Mouse (Mus musculus) cerebellum, adult 11 months (tissue): Measurements from ENCODE around the gene Ccnk.
A peak's percentile ranks its signal among the peaks of the same experiment; 100 is the strongest.

Experiments
- DNase-seq: peaks from one replicate; pipeline ENCODE4 v3.0.0; 2022

The Ccnk gene

DNA sequence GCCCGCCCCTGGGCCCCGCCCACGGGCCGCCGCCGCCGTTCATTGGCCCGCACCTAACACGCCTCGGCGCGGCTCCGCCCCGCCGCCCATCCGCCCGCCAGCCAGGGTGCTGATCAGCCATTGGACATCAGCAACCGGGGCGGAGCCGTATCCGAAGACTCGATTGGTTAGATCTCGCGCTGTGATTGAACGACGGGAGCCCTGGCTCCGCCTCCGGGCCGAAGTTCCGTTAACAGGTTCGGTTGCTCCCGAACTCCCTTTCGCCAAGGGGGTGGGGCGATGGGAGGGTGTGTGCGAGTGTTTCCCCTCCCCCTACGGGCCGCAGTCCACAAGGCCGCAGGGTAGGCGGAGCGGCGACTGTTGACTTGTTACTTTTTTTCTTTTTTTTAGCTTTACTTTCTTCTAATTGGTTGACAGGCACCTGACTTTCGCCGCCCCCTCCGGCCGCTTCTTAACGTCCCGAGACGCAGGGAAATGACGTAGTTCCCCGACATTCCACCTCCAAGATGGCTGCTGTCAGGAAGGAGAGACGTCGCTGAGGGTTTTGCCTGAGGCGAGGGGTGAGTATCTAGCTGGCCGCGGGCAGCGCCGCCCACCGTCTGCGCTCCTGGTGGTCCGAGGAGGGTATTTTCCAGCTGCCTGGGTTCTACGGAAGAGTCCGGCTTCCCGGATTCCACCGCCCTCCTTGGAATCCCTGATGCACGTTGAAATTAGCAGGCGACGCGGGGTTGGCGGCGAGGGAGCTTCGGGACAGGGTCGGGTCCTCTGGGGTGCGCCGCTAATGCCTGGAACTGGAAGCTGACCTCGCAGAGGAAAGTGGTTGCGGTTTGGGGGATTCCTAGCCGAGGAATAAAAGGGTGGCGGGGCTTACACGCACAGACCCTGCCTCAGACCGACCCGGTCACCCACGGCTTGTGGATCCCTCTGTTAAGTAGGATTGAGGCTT, at the start of gene Ccnk:
Gene Ccnk (plus strand): TSS at position 259 of the 946 bp plus-strand sequence.
- peak; percentile 99 for DNase-seq

DNA sequence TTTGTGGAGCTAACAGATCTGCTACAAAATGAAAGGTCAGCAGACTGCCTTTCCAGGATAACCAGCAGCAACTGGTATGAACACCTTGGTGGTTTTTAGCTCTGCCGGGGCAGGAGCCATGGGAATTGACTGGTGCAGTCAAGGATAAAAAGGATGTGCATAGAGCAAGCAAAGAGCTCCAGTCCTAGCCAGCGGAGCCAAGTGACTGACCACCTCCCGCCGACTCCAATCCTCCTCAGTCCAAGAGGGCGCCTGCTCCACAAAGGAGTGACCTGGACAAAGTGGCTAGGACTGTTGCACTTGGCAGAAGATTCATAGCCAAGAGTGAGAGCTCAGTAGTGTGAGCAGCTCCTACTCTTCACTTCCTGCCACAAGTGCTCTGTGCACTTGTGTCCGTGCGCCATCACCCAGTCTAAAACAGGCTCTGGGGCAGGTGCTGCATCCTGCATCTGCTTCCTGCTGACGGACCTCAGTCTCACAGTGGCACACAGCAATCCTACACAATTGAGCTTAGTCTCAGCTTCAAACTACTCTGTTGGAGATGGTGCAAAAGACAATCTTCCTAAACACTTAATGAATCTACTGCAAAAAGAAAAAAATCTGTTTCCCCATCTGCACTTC, 46.8 kb upstream of the Ccnk start:
- DNase-seq, result no peak

DNA sequence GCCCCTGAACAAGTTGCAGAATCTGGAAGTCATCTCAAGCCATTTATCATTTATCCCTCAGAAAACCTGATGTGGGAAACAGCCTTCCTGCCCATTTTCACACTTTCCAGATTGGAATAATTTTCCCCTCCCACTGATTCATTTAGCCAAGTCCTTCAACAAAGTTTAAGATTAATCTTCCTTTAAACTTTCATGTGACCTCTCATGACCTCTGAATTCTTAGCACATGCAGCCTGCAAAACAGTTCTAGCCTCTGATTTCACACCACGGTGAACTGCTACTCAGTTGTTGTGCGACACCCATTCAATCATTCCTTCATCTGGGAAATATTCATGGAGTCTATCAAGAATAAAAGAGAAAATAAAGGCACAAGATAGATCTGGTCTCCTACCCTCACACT, 46.2 kb upstream of the Ccnk start:
- no peak for DNase-seq

DNA sequence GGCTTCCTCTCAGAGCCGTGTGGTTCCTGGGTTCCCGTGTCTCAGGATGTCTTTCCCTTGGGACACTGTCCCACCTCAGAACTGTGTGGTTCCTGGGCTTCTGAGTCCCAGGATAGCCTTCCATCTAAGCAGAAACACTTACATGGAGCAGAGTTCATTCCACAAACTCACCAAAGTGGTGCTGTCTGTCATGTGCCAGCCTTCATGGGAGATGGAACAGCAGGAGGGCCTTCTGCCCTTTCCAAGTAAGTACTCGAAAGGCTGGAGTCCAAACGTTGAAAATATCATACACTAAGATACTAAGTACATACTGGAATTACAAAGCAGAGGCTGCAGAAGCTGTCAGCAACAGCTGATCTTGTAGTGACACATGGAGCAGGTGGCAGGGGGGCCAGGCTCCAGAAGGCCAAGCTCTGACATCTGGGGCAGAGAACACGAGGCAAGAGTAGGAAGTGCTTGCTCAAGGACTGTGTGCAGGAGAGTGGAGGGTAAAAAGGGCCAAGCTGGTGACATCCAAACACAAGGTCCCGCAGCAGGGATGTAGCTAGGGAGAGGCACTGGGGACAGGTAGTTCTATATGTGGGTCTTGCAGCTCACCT, 43.7 kb upstream of the Ccnk start:
- DNase-seq, result no peak

DNA sequence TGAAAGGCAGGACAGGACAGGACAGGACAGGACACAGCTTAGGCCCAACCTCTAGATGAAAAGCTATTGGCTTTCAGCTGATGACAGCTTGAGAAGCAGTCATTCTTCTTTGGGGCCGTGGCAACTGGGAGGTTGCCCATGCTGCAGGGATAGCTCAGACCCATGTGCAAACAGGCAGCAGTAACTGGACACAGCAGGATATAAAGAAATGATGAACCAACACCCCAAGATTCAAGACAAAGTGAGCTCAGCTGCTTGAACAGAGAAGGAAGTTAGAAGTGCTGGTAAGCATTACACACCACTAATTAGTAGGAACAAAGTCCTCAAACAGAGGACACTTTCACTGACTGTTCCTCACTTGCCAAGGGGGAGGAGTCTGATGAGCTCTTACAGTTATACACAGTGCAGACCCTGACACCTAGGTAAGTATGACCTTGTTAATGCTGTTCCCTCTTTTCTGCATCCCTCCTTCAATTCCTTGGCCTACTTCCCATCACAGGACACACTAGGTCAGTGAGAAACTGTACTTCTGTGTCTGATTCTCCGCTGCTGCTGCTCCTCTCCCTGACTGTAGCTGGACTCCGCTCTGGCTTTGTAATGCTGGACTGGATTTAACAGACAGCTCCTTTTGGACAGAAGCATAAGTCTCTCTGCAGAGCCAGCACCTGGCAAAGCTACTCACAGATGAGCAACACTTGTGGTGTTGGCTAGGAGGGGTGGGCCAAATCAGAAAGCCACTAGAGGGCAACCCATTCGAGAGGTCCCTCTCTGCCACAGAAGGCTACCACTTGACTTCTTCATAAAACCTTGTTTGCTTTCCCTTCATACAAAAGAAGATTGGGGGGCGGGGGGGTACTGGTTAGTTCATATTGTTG, 35.5 kb upstream of the Ccnk start:
- DNase-seq, result no peak

DNA sequence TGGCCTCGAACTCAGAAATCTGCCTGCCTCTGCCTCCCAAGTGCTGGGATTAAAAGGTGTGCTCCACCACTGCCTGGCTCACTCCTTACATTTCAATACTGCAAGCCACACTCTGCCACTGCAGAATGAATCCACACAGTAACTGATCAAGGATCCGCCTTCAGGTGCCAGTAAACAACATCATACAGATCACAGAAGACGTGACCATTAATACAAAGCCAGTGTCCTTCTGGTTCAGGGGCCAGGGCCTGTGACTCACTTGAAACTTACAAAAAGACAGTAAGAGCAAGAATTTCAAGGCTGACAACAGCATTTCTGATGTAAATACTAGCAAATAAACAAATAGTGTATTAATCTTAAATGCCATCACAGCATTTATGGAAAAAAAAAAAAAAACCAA, 34.2 kb upstream of the Ccnk start:
- no peak for DNase-seq

DNA sequence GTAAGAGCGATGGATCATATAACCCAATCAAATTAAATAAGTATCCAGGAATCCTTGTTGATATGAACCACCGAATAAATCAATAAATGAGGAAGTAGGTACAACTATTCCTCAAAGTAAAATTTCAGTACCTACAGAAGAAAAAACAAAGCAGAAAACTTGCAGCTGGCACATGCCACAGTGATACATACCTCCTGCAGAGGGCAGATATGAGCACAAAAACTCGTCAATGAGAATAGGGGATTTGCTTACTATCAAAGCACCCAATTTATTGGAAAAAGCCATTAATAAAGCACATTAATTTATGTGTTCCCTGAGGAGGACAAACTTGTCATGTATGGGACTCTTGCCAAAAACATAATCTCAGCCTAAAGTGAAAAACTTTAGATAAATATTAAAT, 29.6 kb upstream of the Ccnk start:
- no peak for DNase-seq

DNA sequence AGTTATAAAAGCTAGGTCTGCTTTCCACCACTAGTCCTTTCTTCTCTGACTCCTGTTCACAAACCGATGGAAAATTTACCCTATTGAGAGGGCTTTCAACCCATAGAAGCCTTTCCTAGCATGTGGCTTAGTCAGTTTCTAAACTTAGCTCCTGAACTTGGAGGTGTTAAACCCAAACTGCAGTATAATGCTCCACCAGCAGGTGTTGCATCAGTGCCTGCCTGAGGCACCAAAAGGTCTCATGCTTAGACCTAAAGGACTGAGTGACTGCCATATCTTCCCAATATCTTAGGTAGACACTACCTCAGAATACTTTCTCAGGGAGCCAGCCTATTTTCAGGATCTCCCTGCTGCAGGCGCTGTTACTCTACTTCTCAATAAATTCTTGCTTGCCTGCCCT, 26.6 kb upstream of the Ccnk start:
- DNase-seq, result no peak

DNA sequence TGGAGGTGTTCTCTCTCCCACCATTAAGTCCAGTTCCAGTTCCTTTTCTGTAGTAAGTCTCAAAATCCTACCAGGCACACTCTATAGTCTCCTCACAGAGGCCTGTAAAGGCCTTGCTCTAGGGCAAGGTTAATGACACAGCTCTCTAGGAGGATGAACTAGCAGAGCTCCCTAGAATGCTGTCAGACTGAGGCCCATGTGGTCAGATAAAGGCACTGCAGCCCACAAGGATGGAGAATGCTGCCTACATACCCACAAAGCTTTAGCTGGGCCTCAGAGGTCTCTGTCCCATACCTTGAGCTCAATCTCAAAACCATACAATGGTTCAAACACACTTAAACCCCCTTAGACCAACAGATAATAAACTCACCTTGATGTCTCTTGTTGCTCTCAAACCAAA, 19.5 kb upstream of the Ccnk start:
- DNase-seq, result no peak

DNA sequence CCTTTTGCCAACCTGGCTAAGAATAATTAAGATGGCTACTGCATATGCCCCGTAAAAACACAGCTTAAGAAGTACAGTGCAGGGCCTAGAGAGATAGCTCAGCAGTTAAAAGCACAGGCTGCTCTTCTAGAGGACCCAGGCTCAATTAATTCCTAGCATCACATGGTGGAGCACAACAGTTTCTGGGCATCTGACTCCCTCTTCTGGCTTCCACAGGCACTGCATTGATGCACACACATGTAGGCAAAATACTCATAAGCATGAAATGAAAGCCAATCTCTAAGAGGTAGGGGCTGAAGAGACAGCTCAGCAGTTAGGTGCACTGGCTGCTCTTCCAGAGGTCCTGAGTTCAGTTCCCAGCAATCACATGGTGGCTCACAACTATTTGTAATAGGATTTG, 17.3 kb upstream of the Ccnk start:
- no peak for DNase-seq

DNA sequence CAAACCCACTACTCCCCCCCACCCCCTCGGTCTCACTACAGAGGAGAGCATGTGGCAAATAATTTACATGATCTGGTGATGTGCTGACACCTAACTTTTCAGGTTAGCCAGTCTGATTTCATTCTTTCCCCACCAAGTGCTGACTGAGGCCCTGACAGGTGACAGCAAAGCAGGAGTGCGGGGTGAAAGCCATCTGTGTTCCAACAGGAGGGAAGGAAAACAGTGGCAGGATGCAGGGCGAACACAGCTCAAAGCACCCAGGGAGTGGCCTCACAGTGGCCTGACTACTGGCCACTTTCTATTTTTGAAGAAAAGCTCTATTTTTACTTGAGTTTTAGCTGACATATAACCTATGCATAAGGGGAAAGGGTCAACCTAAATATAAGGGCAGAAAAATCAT, 15.7 kb upstream of the Ccnk start:
- no peak for DNase-seq

DNA sequence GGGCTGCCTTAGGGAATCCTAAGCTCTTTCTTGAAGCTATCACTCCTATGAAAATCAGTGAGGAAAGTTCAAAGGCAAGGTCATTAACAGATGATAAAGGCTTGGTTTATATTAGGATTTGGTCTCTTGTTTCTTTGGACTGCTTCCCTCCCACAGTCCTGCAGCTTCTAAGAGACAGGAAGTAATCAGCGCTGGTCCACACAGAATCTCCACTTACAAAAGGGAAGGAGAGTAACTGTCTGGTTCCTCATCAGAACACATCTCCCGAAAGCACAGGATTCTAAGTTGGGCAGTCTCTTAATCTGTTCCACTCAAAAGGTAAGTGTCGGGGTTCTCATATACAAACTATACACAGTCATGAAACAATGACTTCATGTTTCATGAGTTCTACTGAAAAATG, 10.5 kb upstream of the Ccnk start:
- no peak for DNase-seq

DNA sequence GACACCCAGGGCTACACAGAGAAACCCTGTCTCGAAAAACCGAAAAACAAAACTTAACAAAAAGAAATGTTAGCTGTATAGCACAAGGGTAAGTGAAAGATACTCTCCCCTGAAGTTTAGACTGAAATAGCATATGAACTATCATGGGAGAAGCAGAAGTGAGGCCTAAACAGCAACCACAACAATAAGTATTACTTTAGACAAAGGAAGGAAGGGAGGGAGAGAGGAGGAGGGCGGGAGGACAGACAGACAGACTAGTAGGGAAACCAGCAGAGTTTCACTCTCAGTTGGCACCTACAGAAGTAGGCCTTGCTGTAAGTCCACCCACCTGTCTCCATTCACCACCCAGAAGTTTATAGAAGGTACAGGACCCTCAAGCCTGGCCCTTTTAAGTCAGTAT, 8.9 kb upstream of the Ccnk start:
- no peak for DNase-seq

DNA sequence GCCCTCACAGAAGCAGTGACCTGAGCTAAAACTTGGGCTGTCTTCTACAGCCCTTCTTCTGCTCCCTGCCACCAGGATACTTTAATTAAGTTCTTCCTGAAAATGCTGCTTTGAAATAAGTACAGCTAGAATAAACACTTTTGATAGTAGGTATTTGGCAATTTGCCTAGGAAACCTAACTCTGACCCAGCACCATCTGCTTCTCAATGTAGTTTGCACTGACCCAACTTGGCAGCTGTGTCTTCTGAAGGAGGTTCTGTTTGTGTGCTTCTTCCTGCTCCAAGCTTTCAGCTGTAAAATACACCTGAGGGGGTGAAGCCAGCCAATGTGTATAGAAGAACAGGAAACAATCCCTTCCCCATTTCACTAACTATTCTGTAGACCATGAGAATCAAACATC, 8.0 kb upstream of the Ccnk start:
- DNase-seq, result no peak

DNA sequence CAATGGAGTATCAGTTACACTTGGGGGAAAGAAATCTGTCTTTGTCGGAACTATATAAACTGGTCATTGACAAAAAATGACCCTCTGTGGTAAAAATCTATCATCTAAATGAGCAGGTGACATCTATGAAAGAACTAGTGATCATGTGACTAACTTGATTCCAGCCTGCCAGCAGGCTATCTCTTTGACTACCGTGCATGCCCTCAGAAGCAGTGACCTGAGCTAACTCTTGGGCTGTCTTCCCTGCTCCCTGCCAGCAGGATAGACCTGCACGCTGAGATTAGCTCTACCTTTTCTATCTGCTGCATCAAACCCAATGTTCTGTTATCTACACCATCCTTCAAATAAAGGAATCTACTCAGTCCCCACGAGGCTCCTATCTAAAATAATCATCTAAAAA, 6.7 kb upstream of the Ccnk start:
- no peak for DNase-seq

DNA sequence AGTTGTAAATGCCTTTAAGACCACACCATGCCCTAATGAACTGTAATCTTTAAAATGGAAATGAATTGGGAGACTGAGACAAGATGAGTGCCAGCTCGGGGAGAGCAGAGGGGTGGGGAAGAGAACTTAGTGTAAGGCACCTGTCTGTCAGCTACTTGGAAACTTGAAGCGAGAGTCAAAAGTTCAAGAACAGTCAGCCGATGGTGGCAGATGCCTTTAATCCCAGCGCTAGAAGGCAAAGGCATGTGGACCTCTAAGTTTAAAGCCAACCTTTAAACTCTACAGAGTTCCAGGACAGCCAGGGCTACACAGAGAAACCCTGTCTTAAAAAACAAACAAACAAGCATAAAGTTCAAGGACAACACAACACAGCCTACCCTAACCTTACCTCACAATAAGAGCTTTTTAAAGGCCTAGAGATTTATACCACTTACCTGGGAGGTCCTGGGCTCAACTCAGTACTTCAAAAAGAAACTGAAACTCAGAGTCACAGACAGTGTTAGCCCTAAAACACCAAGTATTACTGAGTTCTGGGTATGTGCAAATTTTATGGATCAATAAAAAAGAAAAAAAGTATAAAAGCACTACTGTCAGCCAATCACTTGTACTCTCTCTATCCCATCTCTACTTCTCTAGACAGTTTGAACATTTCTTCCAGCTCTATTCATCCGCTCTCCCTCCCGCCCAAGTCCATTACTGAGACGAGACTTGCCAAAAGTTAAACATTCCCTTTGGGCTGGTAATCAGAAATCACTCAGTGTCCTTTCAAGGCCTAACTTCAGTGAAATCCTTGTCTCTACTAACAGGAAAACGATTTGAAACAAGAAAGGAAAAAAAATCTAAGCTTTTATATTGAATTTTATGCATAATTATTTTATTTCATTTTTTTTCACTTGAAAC, 4.5 kb upstream of the Ccnk start:
- no peak for DNase-seq

DNA sequence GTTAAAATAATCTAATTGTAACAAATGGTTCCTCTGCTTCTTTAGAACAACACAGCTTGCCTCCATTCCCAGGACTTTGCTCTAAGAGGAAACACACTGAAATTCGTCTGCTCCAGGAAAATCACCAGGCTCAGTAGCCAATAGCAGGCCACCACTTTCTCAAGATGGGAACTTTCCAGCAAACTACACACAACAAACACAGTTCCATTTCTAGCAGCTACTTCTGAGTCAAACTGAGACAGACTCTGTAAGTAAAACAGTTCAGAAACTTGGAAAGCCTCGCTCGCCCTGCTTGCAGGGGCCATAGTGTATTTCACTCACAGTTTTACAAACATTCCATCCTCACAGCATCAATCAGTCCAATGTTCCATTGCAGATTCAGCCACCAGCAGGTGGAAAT, 3.0 kb upstream of the Ccnk start:
- DNase-seq, result no peak

DNA sequence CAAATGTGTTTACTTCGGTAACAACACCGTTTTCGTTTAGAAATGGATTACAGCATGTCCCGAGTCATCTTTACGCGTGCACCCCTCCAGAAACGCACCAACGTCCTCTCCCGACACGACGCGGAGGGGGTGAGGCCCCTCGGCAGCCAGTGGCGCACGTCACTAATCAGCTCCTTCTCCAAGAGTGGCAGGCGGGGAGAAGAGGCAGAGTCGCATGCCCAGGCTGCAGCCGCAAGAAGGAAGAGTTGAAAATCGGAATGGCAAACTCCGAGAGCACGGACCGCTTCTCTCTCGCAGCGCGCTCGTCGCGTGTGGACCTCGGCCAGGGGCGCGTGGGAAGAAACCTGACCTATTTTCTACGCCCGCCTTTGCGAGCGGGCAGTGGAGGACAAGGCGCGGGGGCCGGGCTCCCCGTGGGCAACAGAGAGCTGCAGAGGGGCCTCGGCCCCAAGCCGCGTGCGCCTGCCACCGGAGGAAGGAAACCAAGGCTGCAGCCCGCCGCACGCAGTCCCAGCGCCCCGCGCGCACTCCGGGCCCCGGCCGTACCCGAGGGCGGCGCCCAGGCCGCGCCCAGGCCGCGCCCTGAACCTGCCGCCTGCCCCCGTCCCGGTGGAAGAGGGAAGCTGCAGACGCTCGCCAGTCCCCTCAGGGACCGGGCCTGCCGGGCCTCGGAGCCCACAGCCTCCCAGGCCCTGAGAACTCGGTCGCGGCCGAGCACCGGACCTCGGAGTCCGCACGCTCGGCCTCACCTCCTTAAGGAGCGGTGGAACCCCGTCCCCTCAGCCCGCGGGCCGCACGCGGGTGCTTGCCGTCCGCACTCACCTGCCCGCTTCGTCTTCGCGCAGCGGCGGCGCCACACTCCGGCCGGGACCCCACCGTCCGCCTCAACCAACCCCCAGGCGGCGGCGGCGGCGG, 791 bp upstream of the Ccnk start:
- DNase-seq, result peak; percentile 61

DNA sequence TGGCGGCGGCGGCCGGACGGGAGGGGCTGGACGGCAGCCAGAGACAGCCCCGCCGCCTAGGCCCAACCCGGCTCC, 296 bp upstream of the Ccnk start, which contains the start of gene Setd3:
Gene Setd3 (minus strand): TSS at position 69 of the 75 bp plus-strand sequence.
- DNase-seq, result no peak

DNA sequence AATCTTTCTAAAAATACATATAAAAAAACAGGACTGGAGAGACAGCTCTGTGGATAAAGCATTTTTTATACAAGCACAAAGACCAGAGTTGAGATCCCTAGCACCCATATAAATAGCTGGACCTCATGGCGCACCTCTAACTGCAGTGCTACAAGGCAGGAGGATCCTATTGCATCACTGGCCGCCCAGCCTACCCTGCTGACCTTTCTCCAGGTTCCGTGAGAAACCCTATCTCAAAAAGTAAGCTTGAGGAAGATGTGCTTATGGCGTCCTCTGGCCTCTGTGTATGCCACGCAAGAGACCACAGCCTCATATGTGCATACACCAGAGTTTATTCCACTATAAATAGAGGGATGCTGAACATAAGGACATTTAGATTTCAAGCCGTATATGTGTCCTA, 2.3 kb downstream of the Ccnk start:
- no peak for DNase-seq

DNA sequence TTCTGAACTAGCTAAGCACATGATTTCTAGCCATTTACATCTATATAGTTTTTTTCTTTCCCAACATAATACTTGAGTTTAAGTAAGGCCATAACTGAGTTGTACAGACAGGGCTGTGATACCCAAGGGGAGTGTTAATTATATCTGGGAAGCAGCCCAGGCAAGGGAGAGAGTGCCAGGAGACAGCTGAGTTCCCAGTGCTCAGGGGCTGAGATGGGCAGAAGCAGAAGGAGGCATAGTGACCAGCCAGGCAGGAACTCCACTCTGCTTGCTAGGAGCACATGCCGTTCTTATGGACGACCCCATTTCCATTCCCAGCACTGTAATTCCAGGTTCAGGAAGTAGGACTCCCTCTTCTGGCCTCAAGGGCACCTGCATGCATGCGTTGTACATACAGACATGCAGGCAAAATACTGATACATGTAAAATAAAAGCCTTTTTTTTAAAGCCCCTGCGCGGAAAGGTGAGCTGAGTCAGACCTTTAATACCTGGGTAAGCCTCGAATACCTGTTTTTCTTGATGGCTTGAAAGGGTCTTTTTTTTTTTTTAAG, 8.2 kb downstream of the Ccnk start:
- no peak for DNase-seq
